Mouse (Mus musculus): ENCODE measurements around the gene Gas6. TPM values are rescaled to one million over a fixed set of nuclear protein-coding genes. Genes with fewer than 3 reads are reported as not detected.
A peak's percentile ranks its signal among the peaks of the same experiment; 100 is the strongest.

Gene Gas6
- polyA plus RNA-seq, 1 experiment from 2014 or later = 51.4 TPM

- H3K27me3 ChIP-seq = peaks cover 22% of the 10 kb centered on the region
- H3K9ac ChIP-seq = no peak overlapping the region
- peaks cover 4% of the 10 kb centered on the region; the same call in 1 of the 2 replicates for H3K4me1 ChIP-seq
- no peaks in the 10 kb centered on the region for H3K36me3 ChIP-seq
- H3K4me3 ChIP-seq (replicated peaks) = no peak overlapping the region
- no peak overlapping the region for H3K27ac ChIP-seq (replicated peaks)
- H3K4me2 ChIP-seq (replicated peaks) = no peak overlapping the region
- 67% methylated on average over 7 of the region's 7 CpGs for WGBS
- peak; percentile 65; the same call in 1 of the 2 replicates for ATAC-seq (ENCODE audit: insufficient number of reproducible peaks, low FRiP score, low TSS enrichment, low read depth)
- no peaks in the 10 kb centered on the region for H3K9me3 ChIP-seq (replicated peaks)
Observed at GRCm38 (mm10) chr8:13430412-13430811, 63.9 kb downstream of the Gas6 start.

- H3K4me1 ChIP-seq = 0 out of 2 replicates have a peak, but pooled peaks cover 4% of the 10 kb centered on the region
- H3K27me3 ChIP-seq = peaks cover 3% of the 10 kb centered on the region; the same call in 1 of the 2 replicates
- no peak overlapping the region for H3K4me3 ChIP-seq (replicated peaks)
- H3K27ac ChIP-seq (replicated peaks) = no peak overlapping the region
- no peak for ATAC-seq (ENCODE audit: insufficient number of reproducible peaks, low FRiP score, low TSS enrichment, low read depth)
- H3K4me2 ChIP-seq (replicated peaks) = no peak overlapping the region
- WGBS = 81% methylated on average over 9 of the region's 9 CpGs
- no peak overlapping the region for H3K9ac ChIP-seq
- no peaks in the 10 kb centered on the region for H3K9me3 ChIP-seq (replicated peaks)
- H3K36me3 ChIP-seq = no peaks in the 10 kb centered on the region
Observed at GRCm38 (mm10) chr8:13428156-13428555, 66.1 kb downstream of the Gas6 start.

GRCm38 (mm10) chr8:13427351-13427750 lies 66.9 kb downstream of the Gas6 start:
- WGBS = 58% methylated on average over 6 of the region's 6 CpGs
- Histone ChIP-seq H3K36me3 (no peaks in the 10 kb centered on the region), H3K4me1 (0 out of 2 replicates have a peak, but pooled peaks cover 4% of the 10 kb centered on the region), H3K27ac (replicated peaks) (no peak overlapping the region), H3K9ac (no peak overlapping the region), H3K4me3 (replicated peaks) (no peak overlapping the region), H3K4me2 (replicated peaks) (no peak overlapping the region), H3K9me3 (replicated peaks) (no peaks in the 10 kb centered on the region), H3K27me3 (no peaks in the 10 kb centered on the region)
- no peak for ATAC-seq (ENCODE audit: insufficient number of reproducible peaks, low FRiP score, low TSS enrichment, low read depth)

- Histone ChIP-seq H3K4me2 (replicated peaks) (no peak overlapping the region), H3K27me3 (no peaks in the 10 kb centered on the region; the same call in 1 of the 2 replicates), H3K4me3 (replicated peaks) (no peak overlapping the region), H3K9me3 (replicated peaks) (no peaks in the 10 kb centered on the region), H3K36me3 (no peaks in the 10 kb centered on the region), H3K27ac (replicated peaks) (no peak overlapping the region), H3K4me1 (no peaks in the 10 kb centered on the region), H3K9ac (no peak overlapping the region)
- no peak for ATAC-seq (ENCODE audit: insufficient number of reproducible peaks, low FRiP score, low TSS enrichment, low read depth)
- 90% methylated on average over 6 of the region's 6 CpGs for WGBS
Observed at GRCm38 (mm10) chr8:13420970-13421369, 73.3 kb downstream of the Gas6 start.

- Histone ChIP-seq H3K27me3 (peaks cover 3% of the 10 kb centered on the region; the same call in 1 of the 2 replicates), H3K36me3 (no peaks in the 10 kb centered on the region), H3K9me3 (replicated peaks) (no peaks in the 10 kb centered on the region), H3K9ac (no peak overlapping the region), H3K4me3 (replicated peaks) (no peak overlapping the region), H3K27ac (replicated peaks) (no peak overlapping the region), H3K4me1 (no peaks in the 10 kb centered on the region), H3K4me2 (replicated peaks) (no peak overlapping the region)
- 71% methylated on average over 2 of the region's 2 CpGs for WGBS
- ATAC-seq (ENCODE audit: insufficient number of reproducible peaks, low FRiP score, low TSS enrichment, low read depth) = no peak
Observed at GRCm38 (mm10) chr8:13419111-13419639, 75.1 kb downstream of the Gas6 start.

GRCm38 (mm10) chr8:13415879-13416278 lies 78.4 kb downstream of the Gas6 start:
- WGBS = 60% methylated on average over 10 of the region's 10 CpGs
- H3K36me3 ChIP-seq = no peaks in the 10 kb centered on the region

More at GRCm38 (mm10) chr8:13415879-13416278, 78.4 kb downstream of the Gas6 start:
- H3K9me3 ChIP-seq (replicated peaks) = no peaks in the 10 kb centered on the region
- H3K27me3 ChIP-seq = peaks cover 3% of the 10 kb centered on the region; the same call in 1 of the 2 replicates
- H3K27ac ChIP-seq (replicated peaks) = no peak overlapping the region
- H3K4me3 ChIP-seq (replicated peaks) = no peak overlapping the region
- no peaks in the 10 kb centered on the region for H3K4me1 ChIP-seq
- H3K9ac ChIP-seq = no peak overlapping the region
- ATAC-seq (ENCODE audit: insufficient number of reproducible peaks, low FRiP score, low TSS enrichment, low read depth) = no peak
- no peak overlapping the region for H3K4me2 ChIP-seq (replicated peaks)

Other genes with a start within 250 kb of the Gas6 start
- gene Adprhl1, start 240.3 kb downstream of the Gas6 start, polyA plus RNA-seq (2015; fragmentation: Nextera tagmentation; extraction: Ambion mirVana) = 4.4 and 6.1 TPM in 2 replicates
- gene Dcun1d2, start 206.4 kb downstream of the Gas6 start, polyA plus RNA-seq (2015; fragmentation: Nextera tagmentation; extraction: Ambion mirVana) = 29.4 and 29.7 TPM in 2 replicates
- gene Tmco3, start 206.3 kb downstream of the Gas6 start, polyA plus RNA-seq (2015; fragmentation: Nextera tagmentation; extraction: Ambion mirVana) = 44.8 and 52.4 TPM in 2 replicates
- 153 and 154 TPM in 2 replicates for gene Tfdp1, start 155.7 kb downstream of the Gas6 start, polyA plus RNA-seq (2015; fragmentation: Nextera tagmentation; extraction: Ambion mirVana)
- gene Atp4b, start 97.7 kb downstream of the Gas6 start, polyA plus RNA-seq (2015; fragmentation: Nextera tagmentation; extraction: Ambion mirVana) = not detected in 2 replicates
- gene Grk1, start 89.4 kb downstream of the Gas6 start, polyA plus RNA-seq (2015; fragmentation: Nextera tagmentation; extraction: Ambion mirVana) = 0.04 TPM in 1 of 2 replicates, not detected in the other
- 0.72 and 0.85 TPM in 2 replicates for gene Tmem255b, start 59.3 kb downstream of the Gas6 start, polyA plus RNA-seq (2015; fragmentation: Nextera tagmentation; extraction: Ambion mirVana)
- gene 1700029H14Rik, start 68.0 kb upstream of the Gas6 start, polyA plus RNA-seq (2015; fragmentation: Nextera tagmentation; extraction: Ambion mirVana) = not detected in 2 replicates
- gene Rasa3, start 183.1 kb upstream of the Gas6 start, polyA plus RNA-seq (2015; fragmentation: Nextera tagmentation; extraction: Ambion mirVana) = 36.0 and 37.4 TPM in 2 replicates
- gene Cfap97d2, start 211.4 kb upstream of the Gas6 start, polyA plus RNA-seq (2015; fragmentation: Nextera tagmentation; extraction: Ambion mirVana) = 1.4 and 2.3 TPM in 2 replicates

All from embryonic facial prominence, embryonic 15.5 days (tissue).